Mouse (Mus musculus) macrophage (primary cell): ENCODE results near the gene Anapc4. TPM values are rescaled to one million over a fixed set of nuclear protein-coding genes. Genes with fewer than 3 reads are reported as not detected.

Experiments used
- H3K27ac ChIP-seq: fragments of 350-480 bp; formaldehyde crosslinking; 2 replicates; pipeline ENCODE4 v1.9.0; 2021
- H3K36me3 ChIP-seq: fragments of 350-480 bp; formaldehyde crosslinking; 2 replicates; pipeline ENCODE4 v1.9.0; 2021; ENCODE audit errors: inconsistent target
- H3K4me3 ChIP-seq: fragments of 350-480 bp; formaldehyde crosslinking; 2 replicates; pipeline ENCODE4 v1.9.0; 2021; ENCODE audit errors: inconsistent target
- H3K79me2 ChIP-seq: fragments of 350-480 bp; formaldehyde crosslinking; 2 replicates; pipeline ENCODE4 v1.9.0; 2021; ENCODE audit errors: inconsistent target
- WGBS: methylation state at CpG from one replicate; pipeline ENCODE4 v1.1.7; 2026; ENCODE audit warnings: inconsistent platforms; ENCODE audit not compliant: missing documents; 5-methylcytosine and 5-hydroxymethylcytosine counted together
- polyA plus RNA-seq: library from polyadenylated mRNA; stranded (reverse); fragments of 250-400 nt; gene quantifications from 3 replicates; pipeline ENCODE4 v1.2.4, GENCODE M21; 2018; ENCODE audit warnings: inconsistent platforms
- total RNA-seq, 78 experiments: library from RNA; depleted of rRNA; stranded (reverse); fragments of 250-400 nt; gene quantifications; 1 replicate in 9 of 78; 2 replicates in 24 of 78; 3 replicates in 43 of 78; 4 replicates in 2 of 78; pipeline ENCODE4 v1.2.4; 2018; ENCODE audit warnings: inconsistent platforms in 56 of 78

Gene Anapc4
- 100 to 1,000 TPM in 15 of 26 experiments, 10 to 100 TPM in 11; 24.7 to 170 (median 108) TPM for total RNA-seq (2018; cell fraction: chromatin; rRNA removed)
- total RNA-seq (2018; cell fraction: cytosol; rRNA removed) = 10 to 100 TPM; 18.3 to 33.6 (median 25.9) TPM
- total RNA-seq (2018; cell fraction: nucleus; rRNA removed) = 10 to 100 TPM; 21.5 to 70.8 (median 47.8) TPM
- 28.3 to 31.8 TPM (median 28.8 TPM) in 3 replicates for polyA plus RNA-seq

GRCm38 (mm10) chr5:52833761-52834274 is at the start of gene Anapc4:
Gene Anapc4, plus strand, starts transcription at chr5:52834012.
- Histone ChIP-seq H3K36me3 (peaks cover 6% of the 10 kb centered on the region; the same call in 1 of the 2 replicates), H3K4me3 (peak within 1 kb of the TSS; percentile 91), H3K27ac (peak within 1 kb of the TSS; percentile 36), H3K79me2 (peaks cover 48% of the 10 kb centered on the region)
- WGBS = 3% methylated on average over 50 of the region's 50 CpGs

GRCm38 (mm10) chr5:52786556-52787322 is 47.1 kb upstream of the Anapc4 start:
- H3K36me3 ChIP-seq = no peaks in the 10 kb centered on the region
- H3K27ac ChIP-seq = no peak overlapping the region
- WGBS = 80% methylated on average over 5 of the region's 7 CpGs
- H3K79me2 ChIP-seq = peaks cover 13% of the 10 kb centered on the region; the same call in 1 of the 2 replicates
- no peak overlapping the region for H3K4me3 ChIP-seq

- 39% methylated on average over 8 of the region's 9 CpGs for WGBS
- Histone ChIP-seq H3K79me2 (peaks cover 4% of the 10 kb centered on the region; the same call in 1 of the 2 replicates), H3K36me3 (peaks cover 22% of the 10 kb centered on the region), H3K4me3 (no peak overlapping the region), H3K27ac (0 out of 2 replicates have a peak overlapping the region, but pooled peaks have one; percentile 3)
These were observed 40.6 kb upstream of the Anapc4 start for GRCm38 (mm10) chr5:52793230-52793629.

GRCm38 (mm10) chr5:52794109-52794508 is 39.7 kb upstream of the Anapc4 start:
- H3K4me3 ChIP-seq = no peak overlapping the region
- 66% methylated on average over 9 of the region's 9 CpGs for WGBS
- peaks cover 28% of the 10 kb centered on the region for H3K36me3 ChIP-seq
- peaks cover 4% of the 10 kb centered on the region; the same call in 1 of the 2 replicates for H3K79me2 ChIP-seq
- H3K27ac ChIP-seq = peak overlapping the region; percentile 3; the same call in 1 of the 2 replicates

- Histone ChIP-seq H3K27ac (no peak overlapping the region), H3K79me2 (no peaks in the 10 kb centered on the region), H3K36me3 (peaks cover 39% of the 10 kb centered on the region), H3K4me3 (no peak overlapping the region)
- WGBS = 95% methylated on average over 12 of the region's 12 CpGs
These were observed 34.4 kb upstream of the Anapc4 start for GRCm38 (mm10) chr5:52799274-52799985.

GRCm38 (mm10) chr5:52805801-52806200 is 28.0 kb upstream of the Anapc4 start:
- no peaks in the 10 kb centered on the region for H3K79me2 ChIP-seq
- no peak overlapping the region for H3K4me3 ChIP-seq
- H3K27ac ChIP-seq = no peak overlapping the region
- 89% methylated on average over 4 of the region's 4 CpGs for WGBS
- H3K36me3 ChIP-seq = peaks cover 16% of the 10 kb centered on the region; the same call in 1 of the 2 replicates

GRCm38 (mm10) chr5:52806349-52806748 is 27.5 kb upstream of the Anapc4 start:
- no peaks in the 10 kb centered on the region for H3K79me2 ChIP-seq
- no peak overlapping the region for H3K27ac ChIP-seq
- peaks cover 16% of the 10 kb centered on the region; the same call in 1 of the 2 replicates for H3K36me3 ChIP-seq
- no peak overlapping the region for H3K4me3 ChIP-seq
- 91% methylated on average over 8 of the region's 8 CpGs for WGBS

GRCm38 (mm10) chr5:52807030-52807429 is 26.8 kb upstream of the Anapc4 start:
- H3K36me3 ChIP-seq = peaks cover 19% of the 10 kb centered on the region
- no peaks in the 10 kb centered on the region for H3K79me2 ChIP-seq
- WGBS = 85% methylated on average over 7 of the region's 7 CpGs
- H3K4me3 ChIP-seq = no peak overlapping the region
- no peak overlapping the region for H3K27ac ChIP-seq

- H3K4me3 ChIP-seq = no peak overlapping the region
- H3K79me2 ChIP-seq = no peaks in the 10 kb centered on the region
- 96% methylated on average over 6 of the region's 6 CpGs for WGBS
- H3K36me3 ChIP-seq = peaks cover 32% of the 10 kb centered on the region
- no peak overlapping the region for H3K27ac ChIP-seq
These were observed 23.4 kb upstream of the Anapc4 start for GRCm38 (mm10) chr5:52810446-52810845.

GRCm38 (mm10) chr5:52811056-52811455 is 22.8 kb upstream of the Anapc4 start:
- no peak overlapping the region for H3K4me3 ChIP-seq
- H3K79me2 ChIP-seq = no peaks in the 10 kb centered on the region
- H3K27ac ChIP-seq = no peak overlapping the region
- WGBS = 98% methylated on average over 13 of the region's 14 CpGs
- peaks cover 36% of the 10 kb centered on the region for H3K36me3 ChIP-seq

- H3K27ac ChIP-seq = no peak overlapping the region
- H3K36me3 ChIP-seq = peaks cover 31% of the 10 kb centered on the region
- WGBS = 94% methylated on average over 7 of the region's 10 CpGs
- no peaks in the 10 kb centered on the region for H3K79me2 ChIP-seq
- H3K4me3 ChIP-seq = no peak overlapping the region
These were observed 21.4 kb upstream of the Anapc4 start for GRCm38 (mm10) chr5:52812456-52812855.

- H3K4me3 ChIP-seq = no peak overlapping the region
- H3K36me3 ChIP-seq = peaks cover 31% of the 10 kb centered on the region
- H3K79me2 ChIP-seq = no peaks in the 10 kb centered on the region
- WGBS = 94% methylated on average over 7 of the region's 7 CpGs
- no peak overlapping the region for H3K27ac ChIP-seq
These were observed 20.5 kb upstream of the Anapc4 start for GRCm38 (mm10) chr5:52813312-52813711.

- WGBS = 93% methylated on average over 7 of the region's 7 CpGs
- Histone ChIP-seq H3K79me2 (no peaks in the 10 kb centered on the region), H3K36me3 (peaks cover 33% of the 10 kb centered on the region; the same call in 1 of the 2 replicates), H3K27ac (no peak overlapping the region), H3K4me3 (no peak overlapping the region)
These were observed 15.1 kb upstream of the Anapc4 start for GRCm38 (mm10) chr5:52818676-52819075.

- 69% methylated on average over 3 of the region's 3 CpGs for WGBS
- Histone ChIP-seq H3K4me3 (no peak overlapping the region), H3K79me2 (no peaks in the 10 kb centered on the region), H3K27ac (no peak overlapping the region), H3K36me3 (peaks cover 16% of the 10 kb centered on the region; the same call in 1 of the 2 replicates)
These were observed 12.1 kb upstream of the Anapc4 start for GRCm38 (mm10) chr5:52821691-52822090.
